Mouse (Mus musculus) lung, adult 18-20 months (tissue): Measurements from ENCODE around the gene Khk.

Experiments
- DNase-seq, 2 experiments: peaks; one replicate each; pipeline ENCODE4 v3.0.0; 2022; ENCODE audit warnings: mixed read lengths in 2 of 2

Khk gene

DNA sequence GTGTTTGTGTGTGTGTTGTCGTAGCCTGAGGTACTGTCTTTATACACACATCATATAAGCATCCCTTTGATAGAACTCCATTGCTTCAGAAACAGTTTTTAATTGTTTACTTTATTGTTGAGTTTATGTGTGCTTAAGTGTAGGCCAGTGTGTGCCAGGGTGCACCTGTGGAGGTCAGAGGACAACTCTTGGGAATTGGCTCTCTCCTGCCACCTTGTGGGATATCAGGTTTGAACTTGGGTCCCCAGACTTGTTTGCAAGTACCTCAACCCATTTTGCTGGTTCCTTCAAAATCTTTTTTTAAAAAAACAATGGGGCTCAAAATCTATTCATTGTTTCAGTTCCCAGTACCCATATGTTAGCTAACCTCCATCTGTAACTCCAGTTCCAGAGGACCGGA, 21.8 kb downstream of the Khk start:
- DNase-seq = peak in 1 of 2 experiments; percentile 45

DNA sequence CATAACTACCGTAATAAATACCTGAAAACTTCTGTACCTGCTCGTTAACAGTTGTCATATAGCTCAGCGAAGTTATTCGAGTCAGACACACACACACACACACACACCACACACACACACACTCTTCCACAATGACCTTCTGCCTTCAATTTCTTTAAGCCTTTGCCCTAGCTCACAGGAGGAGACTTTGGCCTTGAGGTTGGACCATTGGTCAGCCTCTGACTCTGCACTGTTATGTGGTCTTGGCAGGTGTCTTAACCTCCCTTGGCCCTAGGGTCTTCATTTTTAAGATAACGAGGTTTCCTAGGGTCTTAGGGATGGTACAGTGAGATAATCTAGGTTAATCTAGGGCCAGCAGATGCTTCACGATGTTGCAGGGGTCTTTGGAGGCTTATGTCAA, 23.1 kb downstream of the Khk start:
- DNase-seq = no peak

DNA sequence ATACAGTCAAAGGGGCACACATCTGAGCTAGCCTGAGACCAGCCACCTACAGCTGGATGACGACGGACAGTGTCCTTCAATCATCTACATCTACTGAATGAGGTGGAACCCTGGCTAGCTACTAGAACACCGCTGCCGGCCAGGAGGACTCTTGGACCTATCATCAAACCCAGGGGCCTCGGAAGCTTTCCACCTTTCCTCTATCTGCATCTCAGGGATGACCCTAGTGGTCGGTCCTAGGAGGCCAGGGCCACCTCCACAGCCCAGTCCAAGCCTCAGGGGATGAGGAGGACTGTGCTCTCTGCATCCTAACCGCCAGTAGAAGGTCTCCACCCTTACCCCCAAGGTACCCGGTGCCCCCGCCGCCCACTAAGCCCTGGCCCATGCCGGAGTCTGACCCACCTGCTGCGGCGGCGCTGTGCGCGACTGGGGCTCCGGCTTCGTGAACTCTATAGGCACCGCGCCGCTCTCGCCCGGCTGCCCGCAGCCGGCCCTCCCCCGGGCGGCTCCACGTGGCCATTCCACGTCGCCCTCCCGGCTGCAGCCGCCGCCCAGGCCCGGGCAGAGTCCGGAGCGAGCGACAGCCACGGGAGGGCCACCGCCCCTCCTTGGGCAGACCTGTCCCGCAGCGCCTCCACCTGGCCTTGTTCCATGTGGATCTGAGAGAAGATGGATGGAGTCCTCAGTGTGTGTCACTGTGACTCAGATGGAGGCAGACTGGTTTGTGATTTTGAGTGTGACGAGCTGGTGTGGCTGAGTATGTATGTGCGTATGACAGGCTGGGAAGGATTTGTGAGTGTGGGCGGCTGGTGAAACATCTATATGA, 23.9 kb downstream of the Khk start, which contains the start of gene Cgref1:
Cgref1 (minus strand) TSS at position 636 of the 826 bp plus-strand sequence.
- peak; percentile 62 to 77 for DNase-seq

DNA sequence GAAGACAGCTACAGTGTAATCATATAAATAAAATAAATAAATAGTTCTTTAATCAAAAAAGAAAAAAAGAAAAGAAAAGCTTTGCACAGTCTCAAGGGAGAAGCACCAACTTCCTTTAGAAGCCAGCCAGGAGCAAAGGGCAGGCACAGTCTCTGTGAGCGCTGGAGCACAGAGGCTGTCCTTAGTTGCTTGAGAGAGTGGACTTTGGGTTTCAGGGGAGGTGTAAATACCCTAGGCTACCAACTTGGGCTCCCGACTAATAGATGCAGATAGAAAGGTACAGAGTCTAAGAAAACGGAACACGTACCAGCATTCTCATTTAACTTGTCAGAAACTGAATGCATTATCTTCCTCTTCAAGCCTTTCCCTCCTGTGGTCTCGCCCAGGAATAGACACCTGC, 27.4 kb downstream of the Khk start:
- DNase-seq = no peak

DNA sequence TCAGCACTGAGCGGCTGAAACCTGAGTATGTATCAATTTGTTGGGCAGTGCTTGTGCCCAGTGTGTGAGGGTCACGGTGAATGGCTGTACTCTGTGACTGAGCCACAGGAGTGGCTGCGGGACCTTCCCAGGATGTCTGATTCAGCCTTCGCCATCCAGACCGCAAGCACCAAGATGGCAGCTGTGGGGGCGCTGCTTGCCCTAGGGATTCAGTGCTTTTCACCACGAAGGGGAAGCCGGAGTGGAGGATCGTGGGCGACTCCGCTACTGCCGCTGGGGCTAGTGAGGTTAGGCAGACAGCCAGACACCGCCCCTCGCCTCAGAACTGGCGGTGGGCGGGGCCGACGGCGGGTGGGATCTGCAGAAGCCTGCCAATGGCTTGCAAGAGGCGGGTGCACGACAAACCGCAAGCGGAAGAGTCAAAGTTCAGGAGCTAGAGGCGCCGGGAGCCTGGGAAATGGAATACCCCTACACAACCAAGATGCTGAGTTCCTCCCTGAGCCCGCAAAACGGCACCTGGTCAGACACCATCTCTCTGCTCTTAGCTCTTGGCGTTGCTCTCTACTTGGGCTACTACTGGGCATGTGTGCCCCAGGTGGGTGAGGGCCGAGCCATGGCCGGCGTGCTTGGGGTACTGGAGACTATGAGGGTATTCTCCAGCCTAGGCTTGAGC, 28.6 kb downstream of the Khk start:
- DNase-seq = peak; percentile 94 to 95

DNA sequence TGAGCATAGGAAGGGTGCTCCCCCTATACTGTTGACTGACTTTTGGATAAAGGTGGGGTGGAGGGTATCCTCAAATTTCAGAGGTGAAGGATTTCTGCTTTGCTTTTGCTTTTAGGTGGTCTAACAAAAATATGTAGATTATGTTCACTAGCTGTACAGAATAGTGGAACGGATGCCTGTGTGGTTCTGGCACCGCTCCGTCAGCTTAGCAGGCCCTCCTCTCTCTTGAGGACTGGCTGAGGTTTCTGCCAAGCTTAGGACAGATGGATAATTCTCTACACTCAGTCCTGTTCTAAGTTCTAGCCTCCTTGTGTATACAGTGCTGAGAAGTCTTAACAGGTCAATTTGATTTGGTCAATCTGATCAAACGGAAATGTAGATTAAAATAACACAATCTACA, 29.2 kb downstream of the Khk start:
- no peak for DNase-seq

DNA sequence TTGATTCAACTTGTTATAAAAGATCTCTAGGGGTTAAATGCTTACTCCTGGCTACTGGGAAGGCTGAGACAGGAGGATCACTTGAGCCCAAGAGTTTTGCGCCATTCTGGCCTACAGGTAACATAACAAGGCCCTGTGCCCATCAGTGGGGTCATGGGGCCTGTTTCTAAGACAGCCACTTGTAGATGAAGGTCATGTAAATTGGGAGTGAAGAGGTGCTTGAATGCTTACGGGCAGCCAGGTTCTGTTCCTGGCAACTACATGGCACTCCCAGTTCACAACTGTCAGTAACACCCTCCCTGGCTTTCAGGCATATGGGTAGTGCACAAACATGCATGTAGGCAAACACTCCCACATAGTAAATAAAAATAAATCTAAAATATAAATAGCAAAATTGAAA, 29.7 kb downstream of the Khk start:
- DNase-seq = no peak

DNA sequence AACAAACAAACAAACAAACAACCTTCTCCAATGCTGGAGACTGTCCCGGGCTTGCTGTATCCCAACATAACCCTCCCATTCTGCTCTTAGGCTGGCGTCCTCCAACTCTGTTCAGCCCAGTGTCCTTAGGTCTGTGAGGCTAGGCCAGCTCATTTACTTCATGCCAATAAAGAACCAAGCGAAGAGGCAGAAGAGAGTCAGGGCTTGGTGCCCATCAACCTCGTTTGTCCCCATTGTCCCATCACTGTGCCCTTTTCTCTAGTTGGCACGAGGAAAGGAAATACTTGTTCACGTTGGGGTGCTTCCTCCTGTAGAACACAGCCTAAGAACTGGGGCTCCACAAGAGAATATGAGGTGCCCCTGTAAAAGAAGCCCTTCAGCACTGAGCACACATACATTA, 30.5 kb downstream of the Khk start:
- no peak for DNase-seq

DNA sequence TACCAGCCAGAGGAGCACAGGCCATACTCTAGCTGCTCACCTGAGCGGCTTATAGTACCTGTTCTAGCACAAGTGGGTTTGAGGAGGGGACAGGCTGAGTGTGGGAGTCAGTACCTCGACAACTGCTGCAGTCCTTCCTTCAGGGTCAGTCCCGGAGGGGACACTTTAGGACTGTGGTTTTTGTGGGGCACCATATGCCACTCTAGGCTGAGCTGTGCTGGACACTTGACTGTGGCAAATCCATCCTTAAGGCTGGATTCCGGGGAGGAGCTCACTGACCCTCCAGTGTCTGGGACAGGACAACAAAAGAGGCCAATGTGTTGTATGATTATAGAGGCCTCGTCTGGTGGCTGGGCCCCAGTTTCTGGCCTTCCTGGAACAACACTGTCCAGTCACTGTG, 31.3 kb downstream of the Khk start:
- no peak for DNase-seq

DNA sequence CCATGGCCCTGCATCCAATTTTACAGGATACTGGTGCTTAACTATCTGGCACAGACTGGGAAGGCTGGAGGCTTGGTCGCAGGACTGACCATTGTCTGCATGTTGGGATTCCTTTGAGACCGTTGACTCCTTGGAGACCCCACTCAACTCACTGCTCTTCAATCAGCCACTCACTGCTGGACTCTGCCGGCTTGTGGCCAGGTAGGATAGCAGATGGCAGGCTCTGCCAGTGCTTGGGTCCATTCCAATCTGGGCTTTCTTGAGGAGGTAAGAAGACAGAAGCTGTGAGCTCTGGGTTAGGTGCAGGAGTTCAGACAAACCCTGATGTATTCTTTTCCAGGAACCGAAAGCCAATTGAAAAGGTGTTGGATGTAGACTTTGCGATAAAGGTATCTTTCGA, 32.8 kb downstream of the Khk start:
- DNase-seq = no peak

DNA sequence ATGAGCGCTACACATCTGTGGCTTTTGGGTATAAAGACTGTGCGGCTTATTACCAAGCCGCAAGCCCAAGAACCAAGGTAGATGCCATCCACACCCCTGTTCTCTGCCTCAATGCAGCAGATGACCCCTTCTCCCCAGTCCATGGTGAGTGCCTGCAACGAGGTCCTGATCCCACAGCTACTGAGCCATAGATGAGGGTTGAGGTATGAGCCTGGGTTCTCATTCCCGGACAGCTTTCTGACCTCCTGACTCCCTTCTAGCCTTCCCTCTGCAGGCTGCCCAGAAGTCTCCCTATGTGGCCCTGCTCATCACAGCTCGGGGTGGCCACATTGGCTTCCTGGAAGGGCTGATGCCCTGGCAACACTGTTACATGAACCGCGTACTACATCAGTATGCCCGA, 33.3 kb downstream of the Khk start:
- DNase-seq = no peak

DNA sequence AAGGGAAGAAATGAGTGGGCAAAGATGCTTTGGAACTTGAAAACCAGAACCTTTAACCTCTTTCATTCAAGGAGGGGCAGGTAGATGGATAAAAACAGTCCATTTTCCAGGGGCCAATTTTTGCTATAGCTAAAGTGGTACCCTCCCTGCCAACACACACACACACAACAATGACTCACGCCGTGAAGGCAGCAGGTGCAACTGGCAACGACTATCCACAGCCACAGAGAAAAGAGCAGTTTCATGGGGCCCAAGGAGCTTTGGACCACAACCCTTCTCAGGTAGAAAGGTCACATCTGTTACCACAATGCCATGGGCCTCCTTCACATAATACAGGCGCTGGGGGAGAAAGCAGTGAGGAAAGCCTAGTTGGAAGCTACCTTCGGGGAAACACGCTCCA, 34.5 kb downstream of the Khk start:
- DNase-seq = no peak

DNA sequence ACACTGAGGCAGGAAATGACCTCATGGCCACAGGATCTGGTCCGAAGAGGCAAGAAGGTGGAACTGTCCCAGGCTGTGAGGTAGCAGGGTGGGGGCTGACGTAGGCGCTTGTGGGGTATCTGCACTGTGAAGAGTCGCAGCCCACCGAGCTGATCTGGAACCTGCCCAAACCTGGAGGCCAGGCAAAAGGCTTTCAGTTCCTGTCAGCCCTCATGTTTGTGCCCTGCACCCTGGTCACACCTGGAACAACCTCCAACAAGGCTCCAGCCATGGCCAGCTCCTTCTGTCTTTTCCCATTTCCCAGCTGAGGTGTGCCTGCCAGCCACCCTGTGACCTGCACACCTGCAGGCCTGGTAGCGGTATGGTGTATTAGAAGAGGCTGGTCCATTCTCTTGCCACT, 36.7 kb downstream of the Khk start:
- DNase-seq = no peak

DNA sequence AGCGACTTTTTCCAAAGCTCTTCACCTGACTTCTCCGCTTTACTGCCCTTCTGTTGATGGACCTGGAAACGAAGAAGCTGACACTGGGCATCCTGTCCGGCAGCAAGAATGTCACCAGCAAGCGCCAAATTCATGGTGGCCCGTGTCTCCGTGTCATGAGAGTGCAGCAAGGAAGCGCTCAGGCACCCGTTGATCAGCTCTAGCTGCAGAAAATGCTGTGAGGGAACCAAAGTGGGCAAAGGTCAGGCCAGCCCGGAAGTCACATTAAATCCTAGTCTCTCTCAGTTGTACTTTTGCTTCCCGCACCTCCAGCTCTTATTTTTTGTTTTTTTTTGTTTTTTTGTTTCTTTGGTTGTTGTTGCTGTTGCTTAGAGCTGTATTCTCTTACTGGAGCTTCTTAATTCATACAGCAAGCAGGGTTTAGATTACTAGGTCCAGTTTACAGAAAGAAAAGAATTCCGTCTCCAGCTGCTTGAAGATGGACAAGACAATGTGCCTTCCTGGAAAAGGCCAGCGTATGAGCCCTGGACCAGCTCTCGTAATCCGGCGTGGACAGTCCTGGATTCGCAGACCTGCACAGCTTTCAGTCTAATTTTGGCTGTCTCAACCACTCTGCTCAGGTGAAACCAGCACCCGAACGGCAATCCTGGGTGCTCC, 38.1 kb downstream of the Khk start:
- no peak for DNase-seq

DNA sequence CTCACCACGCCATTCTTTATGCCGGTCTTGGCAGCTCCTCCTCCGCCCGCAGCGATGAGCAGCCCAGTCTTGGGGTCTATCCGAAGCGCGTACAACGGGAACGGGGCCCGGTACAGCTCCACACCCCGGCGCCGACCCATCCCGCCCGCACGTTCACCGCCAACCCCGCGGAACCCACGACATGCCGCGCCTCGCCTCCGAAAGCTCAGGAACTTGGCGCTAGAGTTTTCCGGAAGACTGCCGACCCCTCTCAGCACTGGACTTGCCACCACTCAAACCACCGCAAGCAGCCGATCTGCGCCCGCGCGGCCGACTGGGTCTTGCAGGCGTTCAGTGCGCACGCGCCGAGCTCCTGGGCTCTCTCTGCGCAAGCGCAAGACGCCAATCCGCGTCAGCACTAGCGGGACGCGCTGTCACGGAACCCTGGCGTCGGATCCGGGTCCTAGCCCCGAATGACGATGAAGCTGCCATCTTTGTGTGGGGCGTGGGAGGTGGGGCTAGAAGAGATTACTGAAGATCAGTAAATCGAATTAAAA, 38.8 kb downstream of the Khk start, which contains the start of gene Preb:
Preb (minus strand) TSS at position 396 of the 536 bp plus-strand sequence.
- DNase-seq = peak; percentile 97 to 98

DNA sequence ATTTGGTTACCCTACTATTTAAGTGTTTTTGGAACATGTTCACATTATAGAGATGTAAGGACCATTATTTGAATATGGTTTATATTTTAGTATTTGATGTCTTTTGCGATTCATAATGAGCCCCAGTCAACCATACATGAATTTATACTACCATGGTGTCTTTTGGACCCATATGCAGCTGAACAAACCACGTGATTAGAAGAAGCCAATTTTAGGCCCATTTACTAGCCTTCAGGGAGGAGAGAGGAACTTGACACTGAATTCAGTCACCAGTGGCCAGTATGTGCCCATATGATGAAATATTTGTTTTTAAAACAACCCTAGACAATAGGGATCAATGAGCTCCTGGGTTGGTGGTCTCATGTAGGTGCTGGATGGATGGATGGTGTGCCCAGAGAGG, 39.6 kb downstream of the Khk start:
- DNase-seq = no peak

DNA sequence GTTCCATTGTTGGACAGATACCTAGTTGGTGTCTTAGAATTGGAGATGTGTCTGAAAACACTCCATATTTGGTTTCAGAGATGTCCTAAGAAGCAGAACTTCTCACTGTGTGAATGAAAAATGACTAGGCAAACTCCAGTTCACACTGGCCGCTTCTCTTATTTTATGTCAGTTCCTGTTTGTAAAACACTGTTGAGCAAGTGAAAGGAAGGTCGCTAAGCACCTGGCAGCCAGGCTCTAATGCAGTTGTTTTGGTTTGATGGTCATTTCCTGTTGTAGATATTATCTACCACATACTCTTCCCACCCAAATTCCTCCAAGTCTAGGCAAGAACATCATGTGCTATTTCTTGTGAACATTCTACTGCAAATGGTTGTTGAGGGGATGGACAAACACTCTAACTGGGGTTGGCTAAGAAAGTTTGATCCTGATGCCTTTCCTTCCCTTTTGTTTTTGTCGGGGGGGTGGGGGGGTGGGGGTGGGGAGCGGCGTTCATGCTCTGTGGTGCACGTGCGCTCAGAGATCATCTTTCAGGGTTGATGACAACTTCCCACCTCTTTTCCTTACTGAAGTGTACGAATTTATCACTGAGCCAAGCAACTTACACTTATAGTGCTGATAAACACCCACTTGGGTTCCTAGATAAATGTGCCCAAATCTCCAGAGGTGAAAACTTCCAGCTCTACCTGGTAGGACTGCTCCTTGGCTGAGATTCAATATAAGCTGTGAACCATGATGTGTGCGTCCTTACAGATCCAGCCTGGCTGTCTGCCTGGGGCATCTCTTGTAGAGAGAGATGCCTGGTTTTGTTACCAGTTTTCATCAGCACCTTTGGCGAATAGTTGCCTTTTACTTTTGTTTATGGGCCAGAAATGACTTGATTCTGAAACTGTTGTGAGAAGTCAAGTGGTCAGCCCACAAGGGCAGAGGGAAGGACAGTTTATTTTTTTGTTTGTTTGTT, 40.6 kb downstream of the Khk start:
- DNase-seq = peak; percentile 38 to 63

DNA sequence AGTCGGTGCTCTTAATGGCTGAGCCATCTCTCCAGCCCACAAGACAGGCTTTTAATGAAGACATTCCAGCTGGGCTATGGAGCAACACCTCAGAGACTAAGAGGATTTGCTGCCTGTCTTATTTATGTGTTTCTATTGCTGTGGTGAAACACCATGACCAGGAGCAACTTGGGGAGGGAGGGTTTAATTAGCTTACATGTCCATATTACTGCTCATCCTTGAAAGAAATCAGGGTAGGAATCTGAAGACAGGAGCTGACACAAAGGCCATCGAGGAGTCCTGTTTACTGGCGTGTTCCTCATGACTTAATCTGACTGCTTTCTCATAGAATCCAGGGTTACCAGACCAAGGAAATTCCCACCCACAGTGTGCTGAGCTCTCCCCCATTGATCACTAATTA, 42.7 kb downstream of the Khk start:
- no peak for DNase-seq

DNA sequence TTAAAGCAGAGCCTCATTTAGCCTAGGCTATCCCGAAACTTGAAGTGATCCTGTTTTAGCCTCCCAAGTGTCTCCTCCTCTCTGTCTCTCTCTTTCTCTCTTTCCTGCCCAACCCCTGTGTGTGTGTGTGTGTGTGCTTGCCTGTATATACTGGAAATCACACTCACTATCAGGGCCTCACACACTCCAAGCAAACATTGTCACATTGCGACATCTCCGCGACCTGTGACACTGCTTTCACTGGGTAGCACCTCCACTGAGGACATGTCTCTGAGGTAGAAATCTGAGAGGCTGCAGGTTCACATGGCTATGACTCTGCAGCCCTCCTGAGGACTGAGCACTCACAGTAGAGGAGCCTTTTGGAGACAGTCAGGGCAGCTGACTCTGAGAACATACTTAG, 45.0 kb downstream of the Khk start:
- DNase-seq = no peak

DNA sequence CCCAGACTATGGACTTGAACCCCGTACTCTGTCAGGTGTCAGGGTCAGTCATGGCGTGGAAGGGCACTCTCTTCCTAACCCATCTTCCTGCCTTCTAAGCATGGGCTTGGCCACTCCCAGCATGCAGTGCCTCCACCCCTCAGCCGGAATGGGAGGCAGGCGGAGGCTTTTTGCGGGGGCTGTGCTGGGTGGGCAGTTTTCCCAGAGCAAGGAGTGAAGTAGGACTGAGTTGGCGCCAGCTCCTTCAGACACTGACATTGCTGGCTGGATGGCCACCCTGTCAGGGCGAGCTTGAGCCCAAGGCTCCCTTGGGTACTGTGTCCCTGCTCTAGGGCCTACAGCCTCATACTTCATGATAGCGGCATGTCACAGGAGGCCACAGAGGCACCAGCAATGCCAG, 47.2 kb downstream of the Khk start, which contains the start of gene Tcf23:
Tcf23 (plus strand) TSS at position 247 of the 400 bp plus-strand sequence.
- DNase-seq = peak; percentile 66 to 68

DNA sequence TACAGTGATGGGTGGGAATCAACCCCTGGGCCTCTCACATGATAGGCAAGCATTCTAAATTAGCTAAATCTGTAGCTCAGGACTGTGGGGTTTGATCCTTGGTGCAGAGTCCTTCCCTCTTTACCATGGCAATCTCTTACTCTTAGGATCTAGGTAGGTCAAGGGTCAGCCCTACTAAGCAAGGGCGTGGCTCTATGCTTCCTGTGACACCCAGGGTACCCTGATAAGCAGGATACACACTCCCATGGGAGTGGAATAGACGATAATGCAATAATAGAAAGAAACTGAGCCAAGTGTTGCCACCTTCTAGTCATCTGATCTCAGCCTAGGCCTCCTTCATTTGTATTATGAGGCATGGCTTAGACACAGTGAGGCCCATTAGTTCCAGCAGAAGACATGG, 48.2 kb downstream of the Khk start:
- DNase-seq = peak in 1 of 2 experiments; percentile 32
